Mouse (Mus musculus) urinary bladder, postnatal 25 days (tissue): ENCODE data around the gene Myg1.
"Not testable (repeated sequence)": the region's sequence is repeated elsewhere in the genome, so short reads cannot be mapped to it uniquely, and the experiment has no call there.

ENCODE experiments used
- DNase-seq: peaks from one replicate; pipeline ENCODE4 v3.0.0; 2022; ENCODE audit warnings: low spot score

Gene Myg1

DNA sequence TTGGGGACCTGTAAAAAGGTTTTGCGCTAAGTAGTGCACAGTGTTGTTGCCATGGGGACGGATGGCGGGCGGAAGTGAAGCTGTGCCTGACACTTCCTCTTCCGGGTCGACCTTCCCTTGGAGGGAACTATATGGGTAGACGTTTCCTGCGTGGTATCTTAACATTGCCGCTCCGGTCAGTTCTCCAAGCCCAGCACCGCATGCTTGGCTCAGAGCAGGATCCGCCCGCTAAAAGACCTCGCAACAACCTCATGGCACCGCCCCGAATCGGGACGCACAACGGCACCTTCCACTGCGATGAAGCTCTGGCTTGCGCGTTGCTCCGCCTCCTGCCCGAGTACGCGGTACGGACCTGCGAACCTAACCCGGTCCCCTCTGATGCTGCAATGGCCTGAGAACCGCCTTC is at the start of gene Myg1:
Myg1 (plus strand) TSS at position 100 of the 406 bp plus-strand sequence.
- DNase-seq = peak; percentile 80

DNA sequence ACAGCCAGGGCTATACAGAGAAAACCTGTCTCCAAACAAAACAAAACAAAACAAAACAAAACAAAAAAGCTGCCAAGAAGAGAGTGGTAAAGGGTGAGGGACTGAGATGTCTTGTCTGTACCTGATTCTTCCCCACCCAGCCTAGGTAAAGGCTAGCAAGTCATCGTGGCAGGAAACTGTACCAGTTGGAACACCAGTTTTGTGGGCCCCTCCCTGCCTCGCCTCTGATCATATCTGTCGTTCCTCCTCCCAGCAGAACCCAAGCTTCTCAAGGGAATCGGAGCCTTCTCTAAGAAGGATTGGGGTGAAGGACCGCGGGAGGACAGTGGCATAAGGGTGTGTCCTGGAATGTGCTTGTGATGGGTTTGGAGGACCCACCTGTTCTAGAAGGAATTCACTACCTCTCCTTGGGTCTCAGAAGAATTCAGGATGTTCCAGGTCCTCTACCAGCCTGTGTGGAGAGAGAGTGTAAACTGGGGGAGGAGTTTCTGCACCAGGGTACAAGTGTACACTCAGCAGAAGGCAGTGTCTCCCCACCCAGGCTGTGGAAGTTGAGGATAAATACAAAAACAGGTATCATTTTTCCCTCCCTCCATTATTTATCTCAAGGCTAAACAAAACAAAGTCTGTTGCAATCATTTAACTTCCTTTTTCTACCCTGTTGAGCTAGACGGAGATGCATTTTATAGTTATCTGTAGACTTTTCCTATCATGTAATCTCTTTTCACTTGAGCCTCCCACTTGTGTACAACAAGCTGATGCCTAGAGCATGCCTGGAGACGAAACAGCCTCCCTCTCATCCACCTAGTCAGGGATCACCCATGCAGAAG is 48.8 kb upstream of the Myg1 start:
- peak; percentile 24 for DNase-seq

DNA sequence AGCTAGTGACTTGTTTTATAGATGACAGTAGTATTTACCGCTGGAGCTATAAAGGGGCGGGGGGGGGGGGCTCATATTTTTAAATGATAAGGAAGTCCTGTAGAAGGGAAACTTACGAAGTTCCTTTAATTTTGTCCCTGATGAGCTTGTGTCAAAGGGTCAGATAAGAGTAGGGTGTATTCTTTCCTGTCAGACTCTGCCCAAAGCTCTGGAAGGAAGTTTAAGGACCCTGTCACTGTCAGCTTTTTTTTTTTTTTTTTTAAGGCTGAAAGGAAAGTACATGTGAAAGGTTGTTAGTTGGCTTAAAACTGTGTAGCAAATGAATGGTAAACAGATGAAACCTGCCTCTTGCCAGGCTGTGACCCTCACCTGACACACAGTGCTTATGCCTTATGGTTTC is 47.9 kb upstream of the Myg1 start:
- DNase-seq = no peak

DNA sequence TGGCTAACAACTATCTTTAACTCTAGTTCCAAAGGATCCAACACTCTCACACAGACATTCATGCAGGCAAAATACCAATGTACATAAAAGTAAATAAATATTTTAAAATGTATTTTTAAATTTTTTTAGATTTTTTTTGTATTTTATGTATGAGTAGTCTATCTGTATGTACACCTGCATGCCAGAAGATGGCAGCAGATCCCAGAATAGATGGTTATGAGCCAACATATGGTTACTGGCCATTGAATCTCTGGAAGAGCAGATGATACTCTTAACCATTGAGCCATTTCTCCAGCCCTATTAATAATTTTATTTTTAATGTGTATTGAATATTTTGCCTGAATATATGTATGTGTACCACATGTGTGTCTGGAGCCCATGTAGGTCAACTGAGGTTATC is 44.1 kb upstream of the Myg1 start:
- peak; percentile 42 for DNase-seq

DNA sequence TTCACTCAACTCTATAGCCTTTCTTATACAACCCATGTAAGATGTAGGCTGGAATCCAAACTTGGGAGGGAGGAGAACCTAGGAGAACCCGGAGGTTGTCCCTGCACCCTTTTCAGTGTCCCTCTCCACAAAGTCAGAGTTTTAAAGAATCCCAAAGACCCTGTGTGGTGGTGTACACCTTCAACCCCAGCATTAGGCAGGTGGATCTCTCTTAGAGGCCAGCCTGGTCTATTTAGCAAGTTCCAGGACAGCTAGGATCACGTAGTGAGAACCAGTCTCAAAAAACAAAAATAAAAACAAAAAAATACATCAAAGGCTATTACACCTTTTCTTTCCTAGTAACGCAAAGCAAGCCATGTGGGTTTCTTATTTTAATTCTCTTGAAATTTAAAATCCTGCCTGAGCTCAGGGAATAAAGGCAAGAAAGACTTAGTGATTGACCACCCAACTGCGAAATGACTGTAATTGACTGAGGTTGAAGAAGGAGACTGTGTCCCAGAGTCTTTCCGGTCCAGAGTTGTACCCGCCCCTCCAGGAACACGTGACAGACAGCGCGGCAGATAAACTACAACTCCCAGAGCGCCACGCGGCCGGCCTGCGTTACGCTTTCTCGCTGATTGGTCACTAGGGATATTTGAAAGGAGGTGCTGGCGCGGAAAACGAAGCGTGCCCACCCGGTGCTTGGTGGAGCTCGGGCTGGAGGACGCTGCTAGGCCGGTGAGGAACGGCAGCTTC is 35.7 kb upstream of the Myg1 start, which contains the start of gene Espl1:
Espl1 (plus strand) TSS at position 634 of the 735 bp plus-strand sequence.
- DNase-seq = peak; percentile 88

DNA sequence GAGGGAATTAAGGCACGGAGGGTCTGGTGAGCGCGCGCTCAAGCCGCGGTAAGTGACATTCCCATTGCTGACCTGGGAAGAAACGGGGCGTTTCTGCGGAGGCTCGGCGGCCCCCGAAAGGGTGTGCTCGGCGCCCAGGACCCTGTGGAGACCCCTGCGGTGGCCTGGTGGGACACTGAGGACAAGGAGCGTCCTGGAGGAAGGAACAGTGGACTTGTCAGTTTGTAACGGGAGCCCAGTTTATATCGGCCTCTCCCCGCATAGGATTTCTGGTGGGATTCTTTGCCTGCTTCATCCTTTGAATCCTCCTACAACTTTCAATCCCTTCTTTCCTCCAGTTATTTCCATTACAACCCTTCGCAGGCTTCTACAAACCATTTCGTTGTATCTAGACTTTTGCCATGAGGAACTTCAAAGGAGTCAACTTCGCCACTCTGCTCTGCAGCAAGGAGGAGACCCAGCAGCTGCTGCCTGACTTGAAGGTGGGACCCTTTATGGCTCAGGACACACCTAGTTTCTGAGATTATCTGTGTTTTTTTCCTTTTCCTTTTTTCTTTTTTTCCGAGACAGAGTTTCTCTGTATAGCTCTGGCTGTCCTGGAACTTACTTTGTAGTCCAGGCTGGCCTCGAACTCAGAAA is 35.0 kb upstream of the Myg1 start:
- no peak for DNase-seq

DNA sequence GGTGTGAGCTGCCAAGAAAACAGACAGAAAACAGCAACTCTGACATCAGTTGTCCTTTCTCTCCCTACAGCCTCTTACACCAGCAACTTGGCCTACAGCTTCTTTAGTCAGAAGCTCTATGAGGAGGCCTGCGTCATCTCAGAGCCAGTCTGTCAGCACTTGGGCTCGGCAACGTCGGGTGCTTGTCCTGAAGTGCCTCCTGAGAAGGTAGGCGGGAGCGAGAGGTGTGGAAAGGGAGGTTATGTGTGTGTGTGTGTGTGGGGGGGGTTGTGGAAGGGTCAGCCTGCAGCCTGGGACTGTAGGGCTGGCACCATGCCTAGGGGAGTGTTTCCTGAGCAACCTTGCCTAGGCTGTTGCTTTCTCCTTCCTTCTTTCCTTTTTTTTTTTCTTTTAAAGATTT is 29.0 kb upstream of the Myg1 start:
- no peak for DNase-seq

DNA sequence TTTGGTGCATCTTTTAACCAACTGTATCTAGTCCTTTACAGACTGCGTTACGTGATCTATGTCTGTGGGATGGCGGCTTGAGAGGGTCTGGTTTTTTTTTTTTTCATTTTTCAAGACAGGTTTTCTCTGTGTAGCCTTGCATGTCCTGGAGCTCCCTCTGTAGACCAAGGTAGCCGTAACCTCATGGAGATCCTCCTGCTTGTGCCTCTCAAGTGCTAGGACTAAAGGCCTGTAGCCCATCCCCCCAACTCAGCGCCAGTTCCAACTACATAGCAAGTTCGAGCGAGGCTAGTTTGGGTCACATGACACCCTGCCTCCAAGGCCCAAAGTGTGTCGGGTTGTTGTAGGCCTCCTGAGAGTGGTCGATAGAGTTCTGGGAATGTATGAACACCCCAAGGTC is 22.8 kb upstream of the Myg1 start:
- DNase-seq = no peak

DNA sequence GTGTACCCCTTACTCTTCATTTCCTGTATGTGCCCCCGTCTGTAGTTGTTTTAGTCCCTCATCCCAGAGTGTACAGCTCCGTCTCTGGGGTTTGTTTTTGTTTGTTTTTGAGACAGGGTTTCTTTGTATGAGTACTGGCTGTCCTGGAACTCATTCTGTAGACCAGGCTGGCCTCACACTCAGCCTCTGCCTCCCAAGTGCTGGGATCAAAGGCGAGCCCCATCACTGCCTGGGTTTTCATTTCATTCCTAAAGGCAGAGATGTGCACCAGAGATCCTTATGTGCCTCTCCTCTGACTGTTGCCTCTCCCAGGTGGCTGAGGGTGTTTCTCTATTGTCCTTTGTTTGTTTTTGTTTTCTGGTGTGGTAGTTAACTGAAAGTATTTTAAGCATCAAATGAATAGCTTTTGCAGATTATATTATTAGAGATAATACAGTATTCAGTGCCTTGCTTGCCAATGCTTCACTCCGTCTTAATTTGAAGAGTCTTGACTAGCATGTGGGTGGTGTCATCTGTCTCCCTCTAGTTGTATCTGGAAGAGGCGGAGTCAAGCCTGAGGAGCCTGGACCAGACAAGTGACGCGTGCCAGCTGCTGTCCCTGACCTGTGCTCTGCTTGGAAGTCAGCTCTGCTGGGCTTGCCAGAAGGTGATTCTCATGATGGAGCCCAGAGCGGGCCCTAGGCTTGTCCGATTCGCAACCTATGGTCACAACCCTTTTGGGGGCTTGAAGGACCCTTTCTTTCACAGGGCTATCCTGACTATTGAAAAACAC is 21.2 kb upstream of the Myg1 start:
- no peak for DNase-seq

DNA sequence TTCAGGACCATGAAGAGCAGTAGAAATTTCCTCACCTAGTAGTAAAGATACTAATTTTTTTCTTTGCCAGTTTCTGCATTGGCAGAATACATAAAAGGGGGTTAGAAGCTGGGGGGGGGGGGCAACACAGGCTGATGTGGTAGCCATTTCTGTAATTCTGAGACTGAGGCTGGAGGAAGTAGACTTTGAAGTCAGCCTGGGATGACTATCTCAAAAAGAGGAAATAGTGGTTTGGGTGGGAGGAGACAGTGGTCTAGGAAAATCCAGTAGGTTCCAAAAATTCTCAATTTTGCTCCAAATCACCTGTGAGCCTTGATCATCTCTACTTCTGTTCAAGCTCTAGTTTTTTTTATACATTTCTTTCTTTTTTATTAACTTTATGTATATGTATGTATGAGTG is 20.0 kb upstream of the Myg1 start:
- no peak for DNase-seq

DNA sequence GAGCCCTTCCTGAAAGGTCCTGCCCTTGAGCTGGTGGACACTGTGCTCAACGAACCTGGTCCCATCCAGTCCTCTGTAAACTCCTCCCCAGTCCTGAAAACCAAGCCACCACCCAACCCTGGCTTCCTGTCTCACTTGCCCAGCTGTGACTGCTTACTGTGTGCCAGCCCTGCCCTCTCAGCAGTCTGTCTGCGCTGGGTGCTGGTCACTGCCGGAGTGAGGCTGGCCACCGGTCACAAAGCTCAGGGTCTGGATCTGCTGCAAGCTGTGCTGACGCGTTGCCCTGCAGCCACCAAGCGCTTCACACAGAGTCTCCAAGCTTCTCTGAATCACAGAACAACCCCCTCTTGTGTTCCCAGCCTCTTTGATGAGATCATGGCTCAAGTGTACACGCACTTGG is 16.2 kb upstream of the Myg1 start:
- no peak for DNase-seq

DNA sequence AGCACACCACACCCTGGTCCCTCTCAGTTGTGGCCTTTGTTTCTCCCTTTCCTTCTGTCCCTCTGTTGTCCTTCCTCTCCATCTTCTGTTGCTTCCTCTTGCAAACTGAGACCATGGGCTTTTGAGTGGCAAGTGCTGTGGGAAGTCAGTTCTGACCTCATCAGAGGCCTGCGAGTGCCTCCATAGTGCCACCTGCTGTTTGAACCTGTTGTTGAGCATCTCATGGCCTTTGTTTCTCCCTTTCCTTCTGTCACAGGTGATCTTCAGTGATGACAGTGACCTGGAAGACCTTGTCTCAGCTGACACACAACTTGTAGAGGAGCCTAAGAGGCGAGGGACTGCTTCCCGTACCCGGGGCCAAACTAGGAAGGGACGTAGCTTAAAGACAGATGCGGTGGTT is 15.2 kb upstream of the Myg1 start:
- DNase-seq = peak; percentile 57

DNA sequence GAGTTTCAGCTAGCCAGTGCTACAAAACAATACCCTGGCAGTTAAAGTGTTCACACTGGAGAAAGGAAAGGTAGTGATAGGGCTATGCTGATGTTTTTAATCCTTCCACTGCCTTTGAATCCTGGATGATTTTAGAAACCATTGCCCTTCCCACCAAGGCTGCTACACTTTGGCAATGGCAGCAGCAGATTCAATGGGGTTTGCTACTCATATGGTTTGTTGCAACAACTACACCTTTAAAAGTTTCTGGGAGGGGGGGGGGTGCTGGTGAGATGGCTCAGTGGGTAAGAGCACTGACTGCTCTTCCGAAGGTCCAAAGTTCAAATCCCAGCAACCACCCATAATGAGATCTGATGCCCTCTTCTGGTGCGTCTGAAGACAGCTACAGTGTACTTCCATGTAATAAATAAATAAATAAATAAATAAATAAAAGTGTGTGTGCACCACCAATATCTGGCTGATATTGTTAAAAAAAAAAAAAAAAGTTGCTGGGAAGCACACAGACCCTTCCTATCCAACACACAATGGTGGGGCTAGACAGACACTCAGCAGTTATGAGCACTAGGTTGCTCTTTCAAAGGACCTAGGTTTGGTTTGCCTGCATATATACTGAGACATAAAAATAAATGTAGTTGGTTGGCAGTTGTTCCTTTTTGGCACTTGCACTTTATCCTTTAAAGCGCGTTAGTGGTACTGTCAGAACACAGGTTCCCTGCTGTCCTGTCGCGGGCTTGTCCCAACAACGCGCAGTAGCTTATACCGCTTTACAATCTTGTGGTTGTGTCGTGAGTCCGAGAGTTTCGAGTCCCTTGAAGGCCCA is 6.6 kb upstream of the Myg1 start:
- DNase-seq = no peak

DNA sequence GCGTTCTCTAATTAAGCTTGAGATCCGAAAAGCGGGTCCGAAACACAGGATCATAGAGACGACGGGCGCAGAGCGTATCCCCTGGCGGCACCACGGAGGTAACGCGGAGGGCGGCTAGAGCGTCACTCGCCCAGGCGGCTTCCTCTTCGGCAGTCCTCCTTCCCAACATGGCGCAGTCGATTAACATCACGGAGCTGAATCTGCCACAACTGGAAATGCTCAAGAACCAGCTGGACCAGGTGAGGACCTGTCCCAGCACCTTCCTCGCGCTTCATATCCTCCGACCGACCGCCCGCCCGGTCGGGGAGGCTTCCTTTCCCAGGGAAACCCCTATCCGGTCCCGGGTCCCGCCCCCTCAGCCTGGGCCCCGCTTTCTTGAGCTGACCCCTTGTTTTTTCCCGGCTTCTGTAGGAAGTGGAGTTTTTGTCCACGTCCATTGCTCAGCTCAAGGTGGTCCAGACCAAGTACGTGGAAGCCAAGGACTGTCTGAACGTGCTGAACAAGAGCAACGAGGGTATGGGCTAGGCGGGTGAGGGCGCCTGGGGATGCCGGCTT is 5.4 kb upstream of the Myg1 start, which contains the start of gene Pfdn5:
Pfdn5 (plus strand) TSS at position 95 of the 555 bp plus-strand sequence.
- peak; percentile 82 for DNase-seq

DNA sequence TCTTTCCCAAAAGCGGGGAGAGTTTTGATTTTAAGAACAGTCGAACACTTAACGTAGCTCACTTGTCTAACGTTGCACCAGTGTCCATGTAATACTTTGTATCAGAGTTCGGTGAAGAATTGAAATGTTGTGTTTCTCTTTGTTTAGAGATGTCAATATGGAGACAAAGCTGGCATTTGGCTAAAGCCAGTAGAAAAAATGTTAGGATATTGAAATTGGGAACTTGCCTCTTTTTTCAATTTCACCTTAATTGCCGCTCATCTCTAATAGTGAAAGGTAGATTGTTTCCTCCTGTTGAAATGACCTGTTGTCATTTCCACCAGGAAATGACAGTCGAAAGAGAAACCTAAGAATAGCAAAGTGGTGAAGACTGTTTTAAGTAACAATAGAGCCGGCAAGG is 4.6 kb upstream of the Myg1 start:
- no peak for DNase-seq

DNA sequence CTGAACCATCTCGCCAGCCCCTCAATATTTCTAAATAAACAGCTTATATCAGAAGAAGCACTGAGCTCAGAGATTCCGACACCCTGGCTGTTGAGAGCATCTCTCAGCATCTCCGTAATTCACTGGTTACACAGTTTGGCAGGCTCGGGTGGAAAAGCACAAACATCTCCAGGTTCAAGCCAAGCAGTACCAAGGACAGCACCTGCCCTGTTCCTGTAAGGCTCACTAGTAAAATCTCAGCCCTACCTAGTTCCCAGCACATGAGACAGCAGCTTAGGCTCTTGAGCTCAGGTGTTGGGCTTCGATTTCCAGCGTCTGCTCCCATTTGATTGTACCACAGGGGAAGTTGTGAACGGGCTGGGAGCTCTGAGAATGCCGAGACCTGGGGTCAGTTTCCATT is 3.7 kb downstream of the Myg1 start:
- no peak for DNase-seq

DNA sequence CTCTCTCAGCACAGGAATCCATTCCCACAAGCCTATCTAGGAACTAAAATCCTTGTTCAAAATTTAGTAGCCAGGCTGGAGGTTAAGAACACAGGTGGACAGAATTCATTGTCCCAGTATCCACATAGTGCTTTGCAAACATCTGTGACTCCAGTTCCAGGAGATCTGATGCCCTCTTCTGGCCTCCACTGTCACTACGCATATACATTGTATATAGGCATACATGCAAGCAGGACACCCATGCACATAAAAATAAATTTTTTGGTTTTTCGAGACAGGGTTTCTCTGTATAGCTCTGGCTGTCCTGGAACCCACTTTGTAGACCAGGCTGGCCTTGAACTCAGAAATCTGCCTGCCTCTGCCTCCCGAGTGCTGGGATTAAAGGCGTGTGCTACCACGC is 4.4 kb downstream of the Myg1 start:
- not testable (repeated sequence) for DNase-seq

DNA sequence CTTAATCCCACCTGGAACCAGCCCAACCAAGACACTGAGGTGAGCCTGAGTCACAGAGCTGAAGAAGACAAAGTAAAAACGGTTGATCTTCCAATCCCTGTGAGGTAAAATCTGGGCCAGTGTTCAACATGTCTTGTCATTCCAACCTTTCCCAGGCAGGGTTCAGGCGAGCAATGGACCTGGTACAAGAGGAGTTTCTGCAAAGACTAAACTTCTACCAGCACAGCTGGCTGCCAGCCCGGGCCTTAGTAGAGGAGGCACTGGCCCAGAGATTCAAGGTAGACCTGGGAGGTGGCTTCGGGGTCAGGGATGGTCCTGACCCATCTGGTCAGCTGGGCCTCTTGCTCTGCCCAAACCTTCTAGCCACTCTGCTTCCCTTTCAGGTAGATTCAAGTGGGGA is 5.4 kb downstream of the Myg1 start:
- no peak for DNase-seq

DNA sequence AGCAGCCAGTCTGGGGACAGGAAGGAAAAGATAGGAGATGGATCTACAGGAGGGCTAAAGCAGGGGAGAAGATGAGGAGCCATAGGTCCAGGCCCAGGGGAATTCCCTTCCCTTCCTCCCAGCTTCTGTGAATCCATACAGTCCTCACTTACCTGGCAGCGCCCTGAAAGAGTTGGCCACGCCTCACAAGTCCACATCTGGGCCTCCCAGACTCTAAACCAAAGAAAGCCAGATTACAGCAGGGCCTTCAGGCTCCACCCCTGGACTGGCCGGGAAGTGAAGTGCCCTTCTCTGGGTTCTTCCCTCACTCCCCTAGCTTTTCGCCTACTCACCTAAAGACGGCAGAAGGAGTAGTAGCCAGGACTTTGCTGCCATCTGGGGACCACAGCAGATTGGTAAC is 8.1 kb downstream of the Myg1 start:
- DNase-seq = no peak

DNA sequence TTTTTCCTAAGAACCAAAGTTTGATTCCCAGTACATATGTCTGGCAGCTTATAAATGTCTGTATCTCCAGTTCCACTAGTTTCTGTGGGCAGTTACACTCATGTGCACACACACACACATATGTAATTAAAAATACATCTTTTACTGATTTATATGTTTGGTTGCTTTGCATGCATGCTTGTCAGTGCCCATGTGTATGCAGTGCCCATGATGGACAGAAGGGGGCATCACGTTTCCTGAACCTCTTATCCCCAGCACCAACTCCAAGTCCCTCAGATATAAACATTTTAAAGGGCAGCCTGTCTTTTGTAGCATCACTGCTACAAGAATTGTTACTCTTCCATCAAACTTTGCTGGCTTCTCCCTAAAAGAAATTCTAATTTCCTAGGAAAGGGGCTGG is 10.1 kb downstream of the Myg1 start:
- no peak for DNase-seq

DNA sequence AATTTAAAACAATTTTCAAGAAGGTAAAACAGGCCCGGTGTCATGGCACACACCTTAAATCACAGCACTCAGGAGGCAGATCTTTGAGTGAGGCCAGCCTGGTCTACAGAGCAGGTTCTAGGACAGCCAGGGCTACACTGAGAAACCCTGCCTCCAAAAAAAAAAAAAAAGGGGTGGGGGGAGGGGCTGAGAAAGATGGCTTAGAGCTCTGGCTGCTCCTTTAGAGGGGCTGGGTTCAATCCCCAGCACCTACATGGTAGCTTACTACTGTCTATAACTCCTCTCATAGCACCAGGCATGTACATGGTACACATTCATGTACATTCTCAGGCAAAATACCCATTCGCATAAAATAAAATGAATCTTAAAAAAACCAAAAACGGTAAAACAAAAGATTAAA is 13.0 kb downstream of the Myg1 start:
- no peak for DNase-seq
